Mouse (Mus musculus): Measurements from ENCODE around the gene Zbtb39.

DNA sequence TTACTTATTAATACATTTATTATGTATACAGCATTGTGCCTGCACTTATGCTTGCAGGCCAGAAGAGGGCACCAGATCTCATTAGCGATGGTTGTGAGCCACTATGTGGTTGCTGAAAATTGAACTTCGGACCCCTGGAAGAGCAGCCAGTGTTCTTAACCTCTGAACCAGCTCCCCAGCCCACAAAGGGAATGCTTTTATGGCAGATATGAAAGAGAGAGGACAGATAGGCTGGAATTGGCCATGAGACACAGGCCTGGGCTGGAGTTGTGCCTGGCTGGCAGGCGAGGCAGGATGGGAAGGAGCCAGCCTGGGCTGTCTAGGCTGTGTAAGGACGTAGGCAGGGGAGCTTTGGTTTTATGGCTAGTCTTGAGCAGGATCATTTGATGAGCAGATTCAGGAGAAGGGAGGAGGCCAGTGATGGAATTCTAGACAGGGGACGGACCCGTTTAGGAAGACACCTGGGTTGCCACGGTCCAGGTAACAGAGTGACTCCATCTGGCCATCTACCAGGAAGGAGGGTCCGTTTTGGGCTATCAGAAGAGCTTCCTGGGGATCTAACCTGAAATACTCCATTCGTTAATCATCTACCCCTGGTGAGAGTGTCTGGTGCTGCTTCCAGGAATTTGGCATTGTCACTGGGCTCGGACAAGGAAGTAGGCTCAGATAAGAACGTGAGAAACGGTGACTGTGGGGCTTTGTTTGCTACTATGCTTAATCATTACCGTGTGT lies 1.0 kb upstream of the Zbtb39 start:
- TF ChIP-seq POLR2A (IDR thresholded peaks at IDR 0.05; ENCODE audit: borderline replicate concordance, control insufficient read depth, low read depth, low read length) (no peak), CTCF (IDR thresholded peaks at IDR 0.05; ENCODE audit: control insufficient read depth, insufficient read depth, low read length) (peak; percentile 57)

Data from bone marrow, adult 2 months (tissue).